Mouse (Mus musculus) stomach, postnatal 0 days (tissue): Measurements from ENCODE around the gene Gm20605. TPM values are rescaled to one million over a fixed set of nuclear protein-coding genes. Genes with fewer than 3 reads are reported as not detected.
A peak's percentile ranks its signal among the peaks of the same experiment; 100 is the strongest.

Experiments
- ATAC-seq: fragments of 200-750 bp; cut with Nextera tagmentation; 2 replicates; pipeline ENCODE4 v1.8.0; 2017; ENCODE audit not compliant: low FRiP score, low TSS enrichment
- DNase-seq: peaks from one replicate; pipeline ENCODE4 v3.0.0-alpha.2; 2016; ENCODE audit warnings: low spot score
- H3K27ac ChIP-seq: fragments of 300-500 bp; sonication (generic); replicated peaks from 2 replicates; pipeline ENCODE4 v1.5.1; 2014; ENCODE audit warnings: mild to moderate bottlenecking, control low read depth
- H3K27me3 ChIP-seq: fragments of 300-500 bp; sonication (generic); 2 replicates; pipeline ENCODE4 v1.6.1; 2014; ENCODE audit warnings: low read length; ENCODE audit not compliant: control insufficient read depth, insufficient read depth
- H3K36me3 ChIP-seq: fragments of 300-500 bp; sonication (generic); 2 replicates; pipeline ENCODE4 v1.6.1; 2014; ENCODE audit warnings: low read length, mixed read lengths; ENCODE audit not compliant: control insufficient read depth, insufficient read depth
- H3K4me1 ChIP-seq: fragments of 300-500 bp; sonication (generic); replicated peaks from 2 replicates; pipeline ENCODE4 v1.6.1; 2014; ENCODE audit warnings: antibody characterized with exemption; ENCODE audit not compliant: control insufficient read depth, insufficient read depth
- H3K4me2 ChIP-seq: fragments of 300-500 bp; sonication (generic); replicated peaks from 2 replicates; pipeline ENCODE4 v1.6.1; 2014; ENCODE audit warnings: low read depth, mild to moderate bottlenecking, control low read depth, moderate library complexity
- H3K4me3 ChIP-seq: fragments of 300-500 bp; sonication (generic); 2 replicates; pipeline ENCODE4 v1.5.1; 2014; ENCODE audit warnings: low read depth, low read length, control low read depth
- H3K9ac ChIP-seq: fragments of 300-500 bp; sonication (generic); 2 replicates; pipeline ENCODE4 v1.6.1; 2014; ENCODE audit warnings: mild to moderate bottlenecking, low read length, control low read depth, mixed read lengths
- H3K9me3 ChIP-seq: fragments of 300-500 bp; sonication (generic); 2 replicates; pipeline ENCODE4 v1.6.1; 2016; ENCODE audit warnings: low read length; ENCODE audit not compliant: control insufficient read depth
- CTCF ChIP-seq: IDR thresholded peaks from 2 replicates; pipeline ENCODE4 v1.5.1; 2016; ENCODE audit warnings: antibody characterized with exemption, low read depth, mild to moderate bottlenecking, moderate library complexity
- EP300 ChIP-seq: optimal IDR thresholded peaks from 2 replicates; pipeline ENCODE3; 2016; ENCODE audit warnings: antibody characterized with exemption
- WGBS: fragments of 180-500 bp; shearing (Covaris S2); extraction: QIAGEN DNeasy Blood & Tissue Kit; methylation state at CpG from one replicate; pipeline ENCODE4 v1.1.7; 2014; 5-methylcytosine and 5-hydroxymethylcytosine counted together
- polyA plus RNA-seq: library from polyadenylated mRNA; unstranded; fragments of >200 nt; fragmentation: Nextera tagmentation; extraction: Ambion mirVana; gene quantifications from 2 replicates; pipeline ENCODE4 v1.2.1, GENCODE M21; 2015

Gene Gm20605
- polyA plus RNA-seq, 1 experiment from 2014 or later, result 2.4 TPM

DNA sequence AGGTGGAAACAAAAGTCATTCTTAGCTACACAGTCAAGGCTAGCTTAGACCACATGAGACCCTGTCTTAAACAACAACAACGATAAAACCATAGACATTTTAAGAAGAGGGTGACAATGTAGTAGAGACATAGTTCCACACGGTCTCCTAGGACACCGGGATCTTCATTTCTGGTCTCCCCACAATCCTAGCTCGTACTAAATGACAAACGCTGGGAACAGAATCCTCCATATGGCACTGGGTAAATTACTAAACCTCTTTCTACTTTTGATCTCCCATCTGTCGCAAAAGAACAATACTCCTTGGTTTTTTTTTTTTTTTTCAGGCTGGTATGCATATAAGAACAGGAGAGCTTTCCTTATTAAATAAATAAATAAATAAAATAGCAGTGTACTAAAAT is 53.6 kb downstream of the Gm20605 start:
- TF ChIP-seq EP300 (no peak), CTCF (no peak)
- H3K4me3 ChIP-seq, result no peak overlapping the region
- H3K27me3 ChIP-seq, result no peaks in the 10 kb centered on the region
- no peak overlapping the region for H3K9ac ChIP-seq
- ATAC-seq (no peak), DNase-seq (no peak)
- no peaks in the 10 kb centered on the region for H3K9me3 ChIP-seq
- peaks cover 5% of the 10 kb centered on the region; the same call in 1 of the 2 replicates for H3K4me1 ChIP-seq
- 86% methylated on average over 6 of the region's 6 CpGs for WGBS
- H3K27ac ChIP-seq, result no peak overlapping the region
- H3K36me3 ChIP-seq, result no peaks in the 10 kb centered on the region
- no peak overlapping the region for H3K4me2 ChIP-seq

GRCm38 (mm10) chr5:137683388-137684293 is 54.7 kb downstream of the Gm20605 start:
- peak overlapping the region; percentile 61 for H3K4me3 ChIP-seq
- no peaks in the 10 kb centered on the region for H3K9me3 ChIP-seq
- ATAC-seq, result no peak
- WGBS, result 5% methylated on average over 27 of the region's 28 CpGs
- peak overlapping the region; percentile 96 for H3K4me2 ChIP-seq
- no peak for DNase-seq
- peaks cover 5% of the 10 kb centered on the region; the same call in 1 of the 2 replicates for H3K4me1 ChIP-seq
- peak overlapping the region; percentile 61; the same call in 1 of the 2 replicates for H3K27ac ChIP-seq
- H3K9ac ChIP-seq, result peak overlapping the region; percentile 69
- no peaks in the 10 kb centered on the region for H3K27me3 ChIP-seq
- TF ChIP-seq EP300, result no peak
- no peak for TF ChIP-seq CTCF
- H3K36me3 ChIP-seq, result no peaks in the 10 kb centered on the region

GRCm38 (mm10) chr5:137684294-137685123 is 55.5 kb downstream of the Gm20605 start, which contains the start of gene Agfg2:
Gene Agfg2, minus strand, starts transcription at chr5:137684726.
- no peaks in the 10 kb centered on the region for H3K27me3 ChIP-seq
- ATAC-seq, result peak; percentile 99
- no peaks in the 10 kb centered on the region for H3K9me3 ChIP-seq
- peak within 1 kb of the TSS; percentile 96 for H3K4me2 ChIP-seq
- H3K4me1 ChIP-seq, result peaks cover 5% of the 10 kb centered on the region; the same call in 1 of the 2 replicates
- DNase-seq, result peak; percentile 99
- WGBS, result under 1% methylated on average over 53 of the region's 62 CpGs
- no peak for TF ChIP-seq EP300
- peak; percentile 39; the same call in 1 of the 2 replicates for TF ChIP-seq CTCF
- H3K36me3 ChIP-seq, result no peaks in the 10 kb centered on the region
- peak within 1 kb of the TSS; percentile 61 for H3K4me3 ChIP-seq
- peak within 1 kb of the TSS; percentile 61; the same call in 1 of the 2 replicates for H3K27ac ChIP-seq
- H3K9ac ChIP-seq, result peak within 1 kb of the TSS; percentile 69

GRCm38 (mm10) chr5:137685653-137686052 is 56.7 kb downstream of the Gm20605 start:
- ATAC-seq (no peak), DNase-seq (no peak)
- WGBS, result 96% methylated on average over 3 of the region's 3 CpGs
- Histone ChIP-seq H3K4me1 (peaks cover 5% of the 10 kb centered on the region; the same call in 1 of the 2 replicates), H3K27me3 (no peaks in the 10 kb centered on the region), H3K27ac (no peak overlapping the region), H3K4me3 (no peak overlapping the region), H3K9ac (no peak overlapping the region), H3K4me2 (no peak overlapping the region), H3K9me3 (no peaks in the 10 kb centered on the region), H3K36me3 (no peaks in the 10 kb centered on the region)
- TF ChIP-seq CTCF (no peak), EP300 (no peak)

GRCm38 (mm10) chr5:137686127-137686790 is 57.3 kb downstream of the Gm20605 start:
- Histone ChIP-seq H3K4me3 (no peak overlapping the region), H3K9ac (no peak overlapping the region), H3K27me3 (no peaks in the 10 kb centered on the region), H3K4me1 (peaks cover 5% of the 10 kb centered on the region; the same call in 1 of the 2 replicates), H3K4me2 (no peak overlapping the region), H3K27ac (no peak overlapping the region), H3K9me3 (no peaks in the 10 kb centered on the region), H3K36me3 (no peaks in the 10 kb centered on the region)
- no peak for ATAC-seq
- 71% methylated on average over 6 of the region's 6 CpGs for WGBS
- no peak for DNase-seq
- TF ChIP-seq CTCF (no peak), EP300 (no peak)
